Mouse (Mus musculus): ENCODE measurements around the gene Gatad2a. TPM values are rescaled to one million over a fixed set of nuclear protein-coding genes. Genes with fewer than 3 reads are reported as not detected.

Gene Gatad2a
- polyA plus RNA-seq (2015; fragmentation: Nextera tagmentation; extraction: Ambion mirVana): 51.2 and 54.7 TPM in 2 replicates

- Histone ChIP-seq H3K4me1 (replicated peaks) (peaks cover 7% of the 10 kb centered on the region; the same call in 1 of the 2 replicates), H3K27ac (peak within 1 kb of the TSS; percentile 95), H3K4me2 (replicated peaks) (peak within 1 kb of the TSS; percentile 73), H3K9me3 (no peaks in the 10 kb centered on the region), H3K36me3 (no peaks in the 10 kb centered on the region), H3K9ac (peak within 1 kb of the TSS; percentile 89), H3K4me3 (replicated peaks) (peak within 1 kb of the TSS; percentile 87), H3K27me3 (replicated peaks) (no peaks in the 10 kb centered on the region)
- ATAC-seq: peak; percentile 99
- WGBS: under 1% methylated on average over 87 of the region's 87 CpGs
These were observed at the start of gene Gatad2a for GRCm38 (mm10) chr8:69995776-69996588. Gene Gatad2a, minus strand, starts transcription at chr8:69996384.

- WGBS: 90% methylated on average over 5 of the region's 5 CpGs
- Histone ChIP-seq H3K9ac (peak overlapping the region; percentile 97; the same call in 1 of the 2 replicates), H3K4me3 (replicated peaks) (peak overlapping the region; percentile 98), H3K4me1 (replicated peaks) (peaks cover 21% of the 10 kb centered on the region), H3K36me3 (no peaks in the 10 kb centered on the region), H3K27me3 (replicated peaks) (no peaks in the 10 kb centered on the region), H3K27ac (no peak overlapping the region), H3K9me3 (no peaks in the 10 kb centered on the region), H3K4me2 (replicated peaks) (peak overlapping the region; percentile 93)
- no peak for ATAC-seq
These were observed 47.8 kb upstream of the Gatad2a start for GRCm38 (mm10) chr8:70043996-70044395.

GRCm38 (mm10) chr8:70042583-70043455 lies 46.6 kb upstream of the Gatad2a start, which contains the start of the genes Mau2 and Sugp1:
Gene Mau2, minus strand, starts transcription at chr8:70042734.
Gene Sugp1, plus strand, starts transcription at chr8:70042813.
- under 1% methylated on average over 65 of the region's 65 CpGs for WGBS
- peak; percentile 99 for ATAC-seq
- Histone ChIP-seq H3K4me2 (replicated peaks) (peak within 1 kb of the TSS; percentile 93), H3K36me3 (no peaks in the 10 kb centered on the region), H3K9me3 (no peaks in the 10 kb centered on the region), H3K9ac (peak within 1 kb of the TSS; percentile 97), H3K27me3 (replicated peaks) (no peaks in the 10 kb centered on the region), H3K4me1 (replicated peaks) (peaks cover 21% of the 10 kb centered on the region), H3K4me3 (replicated peaks) (peak within 1 kb of the TSS; percentile 98), H3K27ac (peak within 1 kb of the TSS; percentile 83)

GRCm38 (mm10) chr8:70041885-70042546 lies 45.8 kb upstream of the Gatad2a start:
- H3K27ac ChIP-seq: no peak overlapping the region
- peak overlapping the region; percentile 97 for H3K9ac ChIP-seq
- under 1% methylated on average over 47 of the region's 47 CpGs for WGBS
- no peaks in the 10 kb centered on the region for H3K36me3 ChIP-seq
- peak overlapping the region; percentile 98 for H3K4me3 ChIP-seq (replicated peaks)
- H3K4me1 ChIP-seq (replicated peaks): peaks cover 21% of the 10 kb centered on the region
- ATAC-seq: peak; percentile 67
- H3K27me3 ChIP-seq (replicated peaks): no peaks in the 10 kb centered on the region
- no peaks in the 10 kb centered on the region for H3K9me3 ChIP-seq
- peak overlapping the region; percentile 79 for H3K4me2 ChIP-seq (replicated peaks)

GRCm38 (mm10) chr8:70037994-70038393 lies 41.8 kb upstream of the Gatad2a start:
- 93% methylated on average over 1 of the region's 1 CpGs for WGBS
- Histone ChIP-seq H3K9ac (no peak overlapping the region), H3K27me3 (replicated peaks) (no peaks in the 10 kb centered on the region), H3K4me1 (replicated peaks) (peaks cover 10% of the 10 kb centered on the region), H3K36me3 (0 out of 2 replicates have a peak, but pooled peaks cover 2% of the 10 kb centered on the region), H3K4me3 (replicated peaks) (no peak overlapping the region), H3K4me2 (replicated peaks) (no peak overlapping the region), H3K27ac (no peak overlapping the region), H3K9me3 (no peaks in the 10 kb centered on the region)
- ATAC-seq: no peak

DNA sequence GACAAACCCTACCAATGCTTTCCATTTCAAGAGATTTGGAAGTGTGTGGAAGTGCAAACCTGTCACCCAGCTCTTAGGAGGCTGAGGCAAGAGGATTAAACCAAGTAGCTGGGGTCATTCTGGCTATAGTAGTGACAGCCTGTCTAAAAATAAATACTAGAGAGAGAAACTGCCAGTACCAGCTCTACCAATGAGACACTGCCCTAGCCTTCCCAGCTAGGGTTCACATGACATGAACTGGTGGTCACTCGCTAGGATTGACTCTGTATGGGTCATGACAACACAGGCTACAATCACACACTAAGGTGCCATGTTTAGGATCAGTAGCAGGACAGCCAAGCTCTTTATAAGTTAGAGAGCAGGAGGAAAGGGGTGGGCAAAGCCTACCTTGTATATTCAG lies 34.1 kb upstream of the Gatad2a start:
- Histone ChIP-seq H3K9me3 (no peaks in the 10 kb centered on the region), H3K4me1 (replicated peaks) (no peaks in the 10 kb centered on the region), H3K9ac (no peak overlapping the region), H3K36me3 (peaks cover 50% of the 10 kb centered on the region), H3K4me2 (replicated peaks) (no peak overlapping the region), H3K4me3 (replicated peaks) (no peak overlapping the region), H3K27ac (no peak overlapping the region), H3K27me3 (replicated peaks) (no peaks in the 10 kb centered on the region)
- ATAC-seq: no peak
- 90% methylated on average over 1 of the region's 1 CpGs for WGBS

- Histone ChIP-seq H3K4me1 (replicated peaks) (no peaks in the 10 kb centered on the region), H3K36me3 (peaks cover 81% of the 10 kb centered on the region), H3K9me3 (no peaks in the 10 kb centered on the region), H3K4me2 (replicated peaks) (no peak overlapping the region), H3K9ac (no peak overlapping the region), H3K27ac (no peak overlapping the region), H3K27me3 (replicated peaks) (no peaks in the 10 kb centered on the region), H3K4me3 (replicated peaks) (no peak overlapping the region)
- ATAC-seq: no peak
- 93% methylated on average over 2 of the region's 2 CpGs for WGBS
These were observed 30.0 kb upstream of the Gatad2a start for GRCm38 (mm10) chr8:70026151-70026550.

GRCm38 (mm10) chr8:70023596-70023995 lies 27.4 kb upstream of the Gatad2a start:
- WGBS: 75% methylated on average over 8 of the region's 8 CpGs
- ATAC-seq: no peak
- H3K9me3 ChIP-seq: no peaks in the 10 kb centered on the region
- H3K4me3 ChIP-seq (replicated peaks): no peak overlapping the region
- no peak overlapping the region for H3K9ac ChIP-seq
- H3K27me3 ChIP-seq (replicated peaks): no peaks in the 10 kb centered on the region
- H3K4me1 ChIP-seq (replicated peaks): no peaks in the 10 kb centered on the region
- H3K36me3 ChIP-seq: peaks cover 85% of the 10 kb centered on the region
- H3K27ac ChIP-seq: no peak overlapping the region
- no peak overlapping the region for H3K4me2 ChIP-seq (replicated peaks)

- 89% methylated on average over 1 of the region's 1 CpGs for whole genome bisulfite sequencing
- ATAC-seq: 0 out of 2 replicates have a peak, but pooled peaks have one; percentile 46
These were observed 18.8 kb upstream of the Gatad2a start for GRCm38 (mm10) chr8:70015017-70015416.

GRCm38 (mm10) chr8:70012763-70013162 lies 16.6 kb upstream of the Gatad2a start:
- no peaks in the 10 kb centered on the region for H3K9me3 ChIP-seq
- 88% methylated on average over 1 of the region's 1 CpGs for WGBS
- no peak for ATAC-seq

More at GRCm38 (mm10) chr8:70015017-70015416, 18.8 kb upstream of the Gatad2a start:
- Histone ChIP-seq H3K4me2 (replicated peaks) (no peak overlapping the region), H3K27me3 (replicated peaks) (no peaks in the 10 kb centered on the region), H3K9ac (no peak overlapping the region), H3K9me3 (no peaks in the 10 kb centered on the region), H3K27ac (no peak overlapping the region), H3K36me3 (peaks cover 17% of the 10 kb centered on the region), H3K4me3 (replicated peaks) (no peak overlapping the region), H3K4me1 (replicated peaks) (no peaks in the 10 kb centered on the region)

GRCm38 (mm10) chr8:70012350-70012749 lies 16.2 kb upstream of the Gatad2a start:
- H3K36me3 ChIP-seq: peaks cover under 1% of the 10 kb centered on the region; the same call in 1 of the 2 replicates
- no peaks in the 10 kb centered on the region for H3K9me3 ChIP-seq
- no peak overlapping the region for H3K4me3 ChIP-seq (replicated peaks)
- no peak for ATAC-seq
- no peak overlapping the region for H3K4me2 ChIP-seq (replicated peaks)
- 87% methylated on average over 3 of the region's 3 CpGs for WGBS
- H3K27me3 ChIP-seq (replicated peaks): no peaks in the 10 kb centered on the region
- no peaks in the 10 kb centered on the region for H3K4me1 ChIP-seq (replicated peaks)
- H3K27ac ChIP-seq: no peak overlapping the region
- H3K9ac ChIP-seq: no peak overlapping the region

More at GRCm38 (mm10) chr8:70012763-70013162, 16.6 kb upstream of the Gatad2a start:
- Histone ChIP-seq H3K4me1 (replicated peaks) (no peaks in the 10 kb centered on the region), H3K27ac (no peak overlapping the region), H3K4me3 (replicated peaks) (no peak overlapping the region), H3K4me2 (replicated peaks) (no peak overlapping the region), H3K9ac (no peak overlapping the region), H3K36me3 (peaks cover 4% of the 10 kb centered on the region; the same call in 1 of the 2 replicates), H3K27me3 (replicated peaks) (no peaks in the 10 kb centered on the region)
